Mouse (Mus musculus) layer of hippocampus, adult 8-10 months (tissue): ENCODE data around the gene Slc4a4. TPM values are rescaled to one million over a fixed set of nuclear protein-coding genes. Genes with fewer than 3 reads are reported as not detected.

Experiments used
- DNase-seq, 2 experiments: peaks; one replicate each; pipeline ENCODE4 v3.0.0; 2022; ENCODE audit warnings: low spot score in 2 of 2
- total RNA-seq, 4 experiments: library from RNA; stranded (reverse); gene quantifications; 2 replicates each; pipeline ENCODE4 v1.2.4; 2022

The Slc4a4 gene
- total RNA-seq, 4 experiments from 2014 or later = 140 to 157 (median 150) TPM

DNA sequence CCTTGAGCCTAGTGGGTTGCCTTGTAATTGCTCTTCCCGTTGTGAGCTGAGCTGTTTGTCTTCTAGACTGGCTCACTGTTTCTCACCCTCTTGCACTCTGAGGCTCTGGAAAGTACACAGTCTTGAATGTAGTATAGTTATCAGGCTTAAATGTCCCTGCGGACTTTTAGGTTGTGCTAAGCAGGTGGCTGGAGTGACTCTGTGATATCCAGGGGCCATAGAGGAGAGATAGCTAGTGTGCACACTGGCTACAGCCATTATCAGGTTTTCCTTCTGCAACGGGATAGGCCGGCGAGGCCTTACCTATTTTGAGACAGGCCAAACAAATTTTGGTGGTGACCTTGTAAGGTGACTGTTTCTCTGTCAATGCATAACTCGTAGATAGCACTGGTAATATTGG is 110.7 kb downstream of the Slc4a4 start:
- no peak for DNase-seq

DNA sequence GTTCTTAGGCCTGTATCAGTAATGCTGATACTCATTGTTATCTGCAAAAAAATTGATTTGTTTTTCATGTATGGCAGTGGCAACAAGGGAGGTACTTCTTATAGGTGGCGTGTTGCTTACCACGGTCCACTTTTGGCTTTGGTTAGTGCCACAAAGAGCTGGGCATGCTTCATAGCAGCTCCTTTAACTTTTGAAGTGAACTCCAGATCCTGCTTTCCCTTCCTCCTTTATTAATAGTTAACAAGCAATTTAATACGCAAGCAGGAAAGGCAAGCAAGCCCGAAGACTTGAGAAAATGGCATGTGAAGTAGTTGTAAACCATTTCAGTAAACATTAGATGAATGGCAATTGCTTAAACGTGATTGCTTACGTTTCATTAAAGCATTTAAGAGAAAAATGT is 113.2 kb downstream of the Slc4a4 start:
- no peak for DNase-seq

DNA sequence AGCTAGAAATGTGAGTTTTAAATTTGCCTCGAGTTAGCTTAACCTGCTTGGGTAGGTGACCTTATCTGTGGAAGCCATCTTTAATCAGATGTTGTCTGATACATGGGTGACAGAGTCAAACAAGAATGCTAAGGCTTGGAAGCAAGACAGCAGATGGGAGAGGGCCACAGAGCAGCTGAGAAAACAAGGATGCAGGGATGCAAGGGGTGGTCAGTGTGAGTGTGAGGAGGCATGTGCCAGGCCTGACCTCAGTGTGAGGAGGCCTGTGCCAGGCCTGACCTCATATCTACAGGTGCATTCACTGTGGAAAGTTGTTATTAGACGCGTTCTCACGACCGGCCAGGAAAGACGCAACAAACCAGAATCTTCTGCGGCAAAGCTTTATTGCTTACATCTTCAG is 114.0 kb downstream of the Slc4a4 start:
- no peak for DNase-seq

DNA sequence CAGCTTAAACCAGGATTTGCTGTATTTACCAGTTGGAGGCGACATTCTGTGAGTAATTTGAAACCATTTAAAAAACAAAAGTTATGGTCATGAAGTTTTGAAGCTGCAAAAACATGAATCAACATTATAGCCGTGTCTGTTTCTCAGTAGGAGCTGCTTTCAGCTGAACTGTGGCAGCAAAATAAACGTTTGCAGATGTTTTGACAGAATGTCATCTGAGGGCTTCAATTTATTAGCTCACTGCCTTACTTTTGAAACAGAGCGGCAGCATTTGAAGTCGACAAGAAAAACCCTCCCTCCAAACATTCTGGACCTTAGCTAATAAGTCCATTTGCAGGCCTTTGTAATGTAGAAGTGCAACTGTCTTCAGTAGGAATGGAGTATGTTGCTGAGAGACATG is 123.5 kb downstream of the Slc4a4 start:
- no peak for DNase-seq

DNA sequence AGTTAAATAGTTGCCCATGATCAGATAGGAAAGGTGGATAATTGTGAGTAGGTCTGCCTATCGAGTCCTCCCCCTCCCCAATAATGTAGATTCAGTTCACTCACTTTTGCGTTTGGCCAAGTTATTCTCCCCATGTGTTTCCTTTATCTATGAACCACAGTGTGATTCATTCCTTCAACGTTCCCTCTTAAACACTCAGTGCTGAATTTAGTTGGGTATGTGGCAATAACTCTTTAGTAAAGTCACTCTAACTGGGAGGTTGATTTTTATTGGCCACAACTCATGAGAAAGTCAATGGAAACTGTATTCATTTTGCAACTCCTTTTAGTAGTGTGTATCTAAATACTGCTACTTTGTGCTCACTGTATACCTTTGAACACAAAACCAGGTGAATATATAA is 125.8 kb downstream of the Slc4a4 start:
- DNase-seq = no peak

DNA sequence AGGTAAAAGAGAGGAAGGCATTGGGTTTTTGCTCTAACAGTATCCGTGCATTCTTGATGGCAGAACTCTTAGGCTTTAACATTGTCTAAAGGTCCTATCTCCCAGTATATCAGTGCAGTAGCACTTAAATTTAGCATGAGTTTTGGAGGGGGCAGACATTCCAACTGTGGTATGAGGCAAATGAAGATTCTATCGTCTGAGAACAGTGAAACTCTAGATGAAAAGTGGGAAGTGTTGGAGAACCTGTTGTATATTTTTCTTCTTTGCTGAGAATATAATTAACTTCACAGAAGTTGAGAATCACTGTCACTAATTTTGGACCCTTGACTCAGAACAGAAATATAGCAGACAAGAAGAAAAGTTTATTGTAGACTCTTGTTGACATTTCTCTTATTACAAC is 128.2 kb downstream of the Slc4a4 start:
- no peak for DNase-seq

DNA sequence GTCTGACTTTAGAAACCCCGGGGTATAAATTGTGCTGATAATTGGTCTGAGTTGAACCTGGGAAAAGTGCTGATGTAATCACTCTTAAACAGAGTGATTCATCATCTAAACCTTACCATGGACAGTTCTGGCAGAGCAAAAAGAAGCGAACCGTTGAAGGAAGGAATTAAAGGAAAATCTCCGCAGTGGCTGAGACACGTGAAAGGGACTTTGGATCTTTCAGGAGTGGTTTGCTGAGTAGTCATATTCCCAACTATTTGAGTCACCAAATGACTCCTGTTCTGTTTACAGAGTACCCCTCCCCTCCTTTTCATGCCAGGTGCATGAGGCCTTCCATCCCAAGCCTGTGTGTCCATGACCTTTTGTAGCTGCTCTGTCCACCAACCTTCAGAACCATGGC is 129.3 kb downstream of the Slc4a4 start:
- DNase-seq = no peak

DNA sequence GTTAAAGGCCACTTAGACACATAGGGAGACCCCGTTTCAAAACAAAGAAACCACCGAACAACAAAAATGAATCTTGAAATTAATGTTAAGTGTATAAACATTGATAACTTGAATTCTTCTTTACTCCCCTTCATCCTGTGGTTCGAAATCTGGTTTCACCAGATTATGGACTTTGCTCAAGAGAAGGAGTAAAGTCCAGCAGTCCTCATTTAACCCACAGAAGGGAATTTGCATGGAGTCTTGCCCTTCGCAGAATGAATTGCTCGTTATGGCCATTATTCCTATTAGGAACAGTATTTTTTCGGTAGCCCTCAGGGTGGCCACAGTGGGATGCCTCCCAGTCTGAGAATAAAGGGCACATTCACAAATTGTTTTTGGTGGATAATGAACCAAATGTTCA is 131.9 kb downstream of the Slc4a4 start:
- DNase-seq = no peak

DNA sequence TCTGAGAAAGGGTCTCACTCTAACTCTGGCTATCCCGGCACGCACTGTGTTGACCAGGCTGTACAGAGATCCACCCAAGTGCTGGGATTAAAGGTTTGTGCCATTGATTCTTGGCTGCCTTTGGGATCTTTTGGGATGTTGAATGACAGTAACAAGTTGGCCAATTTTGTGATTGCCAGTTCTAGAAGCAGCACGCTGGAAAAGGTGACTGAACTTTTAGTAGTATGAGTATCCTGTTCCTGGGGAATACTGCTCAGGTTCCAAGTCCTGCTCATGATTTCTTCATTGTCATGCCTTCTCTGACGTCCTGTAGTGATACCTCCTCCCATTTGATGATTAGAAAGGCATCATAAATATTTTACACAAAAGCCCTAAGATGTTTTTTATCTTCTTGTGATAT is 137.8 kb downstream of the Slc4a4 start:
- no peak for DNase-seq

DNA sequence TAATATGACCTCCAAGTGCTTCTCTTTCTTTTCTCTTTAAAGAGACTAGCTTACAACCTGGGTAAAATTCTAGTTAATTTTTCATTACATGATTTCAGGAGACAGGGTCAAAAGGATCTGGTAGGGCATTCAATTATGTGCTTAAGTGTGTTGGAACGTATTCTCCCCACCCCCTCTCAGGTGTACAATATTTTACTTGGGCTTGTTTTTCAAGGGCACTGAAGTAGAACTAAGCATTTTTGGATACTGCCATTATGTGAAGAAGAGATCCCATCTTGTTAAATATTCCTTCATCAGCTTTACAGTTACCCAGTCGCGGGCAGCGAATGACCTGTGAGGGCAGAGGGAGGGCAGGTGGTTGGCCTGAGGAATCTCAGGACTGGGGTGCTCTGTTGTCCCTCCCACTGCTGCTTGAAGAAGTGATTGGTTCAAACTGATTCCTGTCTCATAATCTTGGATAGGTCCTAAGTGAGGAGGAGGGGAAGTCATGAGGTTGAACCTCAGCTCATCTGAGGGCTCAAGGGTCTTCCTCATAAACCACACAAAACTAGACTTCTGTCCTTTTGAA is 141.0 kb downstream of the Slc4a4 start:
- no peak for DNase-seq

DNA sequence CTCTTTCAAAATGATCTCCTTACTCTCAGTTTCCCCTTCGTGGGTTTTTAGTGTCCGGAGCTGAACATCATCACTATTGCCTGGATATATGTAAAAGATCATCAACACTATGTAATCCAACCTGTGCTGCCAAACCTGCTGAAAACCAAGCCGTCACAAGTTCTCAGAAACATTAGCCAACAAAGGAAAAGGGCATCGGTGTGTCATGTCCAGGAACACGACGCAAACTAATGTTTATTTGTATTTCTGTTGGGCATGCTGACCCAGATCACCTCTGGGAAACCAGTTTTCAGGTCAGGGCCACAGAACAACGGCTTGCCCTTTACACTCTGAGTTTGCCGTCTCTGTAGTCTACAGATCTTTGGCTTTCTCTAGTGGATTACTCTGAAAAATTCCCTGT is 146.0 kb downstream of the Slc4a4 start:
- DNase-seq = no peak

DNA sequence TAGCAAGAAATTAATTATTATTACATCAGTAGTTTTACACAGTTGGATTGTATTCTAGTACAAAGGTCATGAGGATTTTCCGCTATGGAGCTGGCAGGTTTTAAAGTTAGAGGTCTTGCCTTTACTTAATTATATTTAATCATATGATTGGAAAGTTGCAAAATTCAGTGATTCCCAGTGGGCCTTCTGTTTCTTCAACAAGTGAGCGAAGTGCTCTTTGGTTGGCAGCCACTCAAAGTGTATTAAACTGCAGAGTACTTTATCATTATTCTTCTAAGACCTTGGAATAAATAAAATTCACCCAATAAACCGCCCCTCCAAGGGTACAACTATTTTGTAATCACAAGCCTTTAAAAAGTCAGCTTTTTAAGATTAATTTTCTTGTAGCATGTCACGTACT is 146.6 kb downstream of the Slc4a4 start:
- no peak for DNase-seq

DNA sequence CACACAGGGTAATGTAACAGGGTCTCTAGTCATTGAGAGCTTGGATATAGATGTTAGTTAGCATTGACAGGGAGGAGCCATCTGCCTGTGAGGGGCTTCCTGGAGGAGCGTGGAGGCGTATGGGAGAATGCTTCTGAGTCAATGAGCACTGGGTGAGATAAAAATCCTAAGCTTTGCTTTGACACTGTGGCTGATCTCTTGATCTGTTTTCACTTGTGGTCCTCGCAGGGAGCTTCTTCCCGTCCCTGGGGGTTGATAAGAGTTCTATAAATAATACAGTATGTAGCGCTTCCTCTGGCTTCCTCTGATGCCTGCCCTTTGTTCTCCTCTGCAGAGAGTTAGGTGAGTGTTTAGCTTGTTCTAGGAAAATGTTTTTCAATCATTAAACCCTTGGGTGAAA is 149.5 kb downstream of the Slc4a4 start:
- no peak for DNase-seq

DNA sequence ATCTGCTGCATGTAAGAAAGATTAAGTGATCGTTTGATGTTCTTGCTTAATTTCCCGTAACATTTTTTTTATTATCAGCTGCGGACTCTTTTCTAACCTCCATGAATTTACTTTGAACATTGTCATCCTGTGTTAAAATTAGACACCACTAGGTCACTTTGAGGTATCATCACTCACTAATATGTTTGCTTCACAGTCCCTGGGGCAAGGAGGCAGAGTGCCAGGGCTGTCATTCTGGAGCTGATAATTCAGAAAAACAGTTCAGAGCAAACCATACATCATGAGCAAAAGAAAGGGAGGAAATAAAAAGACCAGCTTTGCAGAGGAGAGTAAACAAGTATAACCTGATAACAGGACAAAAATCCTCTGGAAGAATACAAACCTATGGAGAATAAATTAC is 154.2 kb downstream of the Slc4a4 start:
- DNase-seq = no peak

DNA sequence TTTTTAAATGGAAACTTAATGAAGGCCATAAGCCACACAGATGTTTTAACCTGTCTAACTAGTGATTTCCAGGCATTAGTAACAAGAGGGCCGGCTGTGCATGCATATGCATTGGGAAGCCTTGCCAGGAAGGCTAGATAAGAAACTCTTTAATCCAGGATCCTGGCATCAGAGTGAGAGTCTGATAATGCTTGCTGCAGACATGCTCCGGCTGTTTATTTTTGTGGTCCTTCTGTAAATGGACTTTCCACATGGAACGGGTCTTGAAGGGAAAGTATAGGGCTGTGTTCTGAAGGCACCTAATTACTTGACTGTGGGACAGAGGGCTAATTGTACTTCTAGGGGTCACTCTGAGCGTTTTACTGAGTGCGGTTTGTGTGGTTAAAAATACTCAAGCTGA is 157.2 kb downstream of the Slc4a4 start:
- DNase-seq = no peak

DNA sequence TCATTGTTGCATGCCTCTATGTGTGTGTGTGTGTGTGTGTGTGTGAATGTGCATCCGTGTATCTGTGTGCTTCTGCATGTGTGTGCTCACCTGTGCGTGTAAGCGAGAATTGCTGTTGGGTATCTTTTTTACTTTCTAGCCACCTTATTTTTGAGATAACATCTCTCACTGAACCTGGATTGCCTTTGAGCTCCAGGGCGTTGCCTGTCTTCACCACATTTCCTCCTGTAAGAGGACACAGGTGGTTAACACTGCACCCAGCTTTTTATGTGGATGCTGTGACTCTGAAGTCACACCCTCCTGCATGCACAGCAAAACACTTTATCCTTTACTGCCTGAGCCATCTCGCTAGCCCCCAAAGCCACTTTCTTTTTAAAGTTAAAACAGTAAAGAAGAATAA is 158.2 kb downstream of the Slc4a4 start:
- DNase-seq = no peak

DNA sequence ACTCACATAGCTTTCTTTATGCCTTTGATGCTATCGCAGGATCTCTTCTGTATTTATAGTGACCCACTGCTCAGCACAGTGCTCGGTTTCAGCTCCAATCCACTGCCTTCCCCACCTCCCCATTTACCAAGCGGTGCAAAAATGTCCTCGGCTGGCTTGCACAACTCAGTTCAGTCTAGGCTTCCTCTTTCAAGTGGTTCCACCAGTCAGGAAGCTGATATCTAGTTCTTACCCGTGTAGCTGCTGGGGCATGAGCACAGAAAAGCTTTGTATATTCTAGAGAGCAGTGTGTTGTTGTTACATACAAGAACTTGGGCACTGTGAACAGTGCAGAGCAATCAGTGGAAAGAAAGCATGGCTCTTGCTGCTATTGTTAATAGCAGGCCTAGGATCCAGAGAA is 165.0 kb downstream of the Slc4a4 start:
- no peak for DNase-seq

DNA sequence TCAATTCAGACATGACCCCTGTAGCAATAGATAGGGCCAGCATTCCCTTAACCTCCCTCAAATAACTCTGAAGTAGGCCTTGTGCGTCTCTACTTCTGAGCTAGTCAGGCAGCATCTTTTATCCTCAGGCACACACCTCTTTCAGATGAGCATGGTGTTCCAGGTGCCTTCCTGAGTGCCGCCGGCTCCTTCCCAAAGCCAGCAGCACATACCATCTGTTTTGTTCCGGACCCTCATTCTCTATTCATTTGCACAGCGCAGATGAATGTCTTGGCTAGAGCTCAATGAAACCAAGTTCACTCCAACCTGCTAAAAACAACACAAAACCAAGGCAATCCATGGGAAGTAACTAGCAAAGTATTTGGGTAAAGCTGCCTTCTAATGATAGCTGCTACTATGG is 165.6 kb downstream of the Slc4a4 start:
- peak; percentile 19 to 42 for DNase-seq

DNA sequence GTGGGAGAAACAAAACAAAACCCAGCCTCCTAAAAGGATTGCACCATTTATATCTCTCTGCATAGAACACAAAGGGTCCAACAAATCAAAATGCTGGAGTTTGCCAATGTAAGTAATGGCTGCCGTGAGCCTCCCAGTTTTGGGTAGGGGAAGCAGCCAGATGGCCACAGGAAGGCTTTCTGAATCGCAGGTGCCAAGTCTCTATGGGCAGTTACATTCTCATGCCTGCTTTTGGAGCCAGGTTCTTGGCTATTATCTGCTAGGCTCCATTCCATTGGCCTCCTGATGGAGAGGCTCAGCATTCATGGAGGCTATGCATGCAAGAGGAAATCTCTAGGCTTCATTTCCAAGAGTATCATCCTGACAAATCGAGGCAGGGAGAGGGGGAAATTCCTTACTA is 169.0 kb downstream of the Slc4a4 start:
- no peak for DNase-seq

DNA sequence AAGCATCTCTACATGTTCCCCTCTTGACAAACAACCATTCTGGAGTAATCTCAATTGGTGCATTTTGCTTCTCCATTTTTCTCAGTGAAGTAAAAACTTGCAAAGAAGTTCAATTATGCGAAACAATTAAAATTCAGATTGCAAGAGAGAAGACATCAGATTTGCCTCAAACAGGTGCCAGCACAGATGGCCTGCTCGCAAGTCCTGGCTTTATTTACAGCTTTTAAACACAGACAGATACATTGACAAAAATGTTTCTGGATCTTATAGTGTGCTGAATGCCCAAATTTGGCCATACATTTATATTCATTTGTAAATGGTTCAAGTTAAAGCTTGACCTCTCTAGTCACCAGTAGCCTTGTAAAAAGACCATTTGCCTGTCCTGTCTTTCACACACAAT is 169.8 kb downstream of the Slc4a4 start:
- DNase-seq = peak; percentile 47 to 71

DNA sequence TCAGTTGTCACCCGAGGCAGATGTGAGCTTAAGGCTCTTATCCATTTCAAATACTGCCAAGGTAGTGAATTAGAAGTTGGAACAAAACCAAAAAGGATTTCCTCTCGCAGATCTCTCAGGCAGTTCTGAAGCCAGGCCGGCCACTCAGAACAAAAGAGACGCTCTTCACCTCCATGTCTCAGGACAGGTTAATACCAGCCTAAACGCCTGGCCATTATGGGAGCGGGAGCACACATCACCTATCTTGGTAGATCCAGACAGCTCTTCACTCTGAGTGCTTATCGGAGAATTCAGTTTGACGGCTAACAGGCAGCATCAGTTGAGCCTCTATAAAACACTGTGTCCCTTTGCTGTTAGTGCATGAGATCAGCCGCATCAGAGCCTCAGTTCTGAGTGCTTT is 174.5 kb downstream of the Slc4a4 start:
- no peak for DNase-seq

DNA sequence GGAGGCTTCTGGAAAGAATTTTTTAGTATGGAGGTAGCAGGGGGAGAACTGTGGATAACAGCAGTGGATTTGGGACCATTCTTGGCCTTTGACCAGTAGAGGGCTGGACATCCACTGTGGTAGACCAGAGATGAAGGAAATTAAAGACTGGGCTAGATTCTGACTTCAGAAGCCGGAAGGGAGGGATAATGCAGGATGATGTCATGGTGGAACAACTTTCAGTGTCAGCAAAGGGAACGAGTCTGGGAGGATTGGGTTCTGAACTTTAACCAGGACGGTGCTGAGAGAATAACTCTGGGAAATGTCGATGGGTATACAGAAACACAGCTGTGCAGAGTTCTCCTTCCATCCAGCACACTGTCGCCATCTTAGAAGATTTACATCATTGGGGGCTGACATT is 175.7 kb downstream of the Slc4a4 start:
- no peak for DNase-seq

DNA sequence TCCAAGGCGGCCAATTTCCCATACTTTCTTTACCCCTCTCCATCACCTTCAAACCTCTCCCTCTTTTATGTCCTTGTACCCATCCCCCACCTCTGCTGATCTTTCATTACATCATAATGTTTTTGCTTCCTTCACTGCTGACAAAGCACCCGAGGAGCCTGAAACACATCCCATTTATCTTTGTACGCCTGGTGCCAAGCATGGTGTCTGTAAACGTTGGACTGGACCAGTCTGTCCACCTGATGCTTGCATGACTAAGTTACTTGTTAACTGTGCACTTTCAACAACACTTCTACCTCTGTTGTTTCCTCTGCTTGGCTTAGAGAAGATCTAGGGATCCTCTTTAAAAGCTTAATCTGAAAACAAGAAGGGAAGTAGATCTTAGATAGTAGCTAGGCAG is 180.5 kb downstream of the Slc4a4 start:
- no peak for DNase-seq

DNA sequence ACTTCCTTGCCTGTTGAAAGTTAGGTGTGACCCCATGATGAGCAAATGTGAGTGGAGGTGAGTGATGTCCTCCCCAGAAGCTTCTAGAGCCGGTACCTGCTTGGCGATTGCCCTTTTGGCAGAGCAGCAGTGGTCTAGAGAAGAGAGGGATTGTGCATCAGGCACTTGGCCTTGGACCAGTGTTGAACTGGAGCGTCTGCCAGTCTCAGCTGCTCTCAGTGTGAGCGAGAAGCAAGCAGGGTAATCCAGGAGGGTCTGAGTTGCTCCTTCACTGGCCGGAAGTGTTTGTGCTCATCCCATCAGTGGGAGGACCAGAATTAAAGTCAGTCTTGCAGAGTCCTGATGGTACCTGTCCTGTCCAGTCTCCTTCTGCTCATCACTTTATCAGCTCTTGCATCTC is 181.5 kb downstream of the Slc4a4 start:
- DNase-seq = no peak
